ENCODE assay signal across 10 mouse cellular contexts in the genomic region with DNA sequence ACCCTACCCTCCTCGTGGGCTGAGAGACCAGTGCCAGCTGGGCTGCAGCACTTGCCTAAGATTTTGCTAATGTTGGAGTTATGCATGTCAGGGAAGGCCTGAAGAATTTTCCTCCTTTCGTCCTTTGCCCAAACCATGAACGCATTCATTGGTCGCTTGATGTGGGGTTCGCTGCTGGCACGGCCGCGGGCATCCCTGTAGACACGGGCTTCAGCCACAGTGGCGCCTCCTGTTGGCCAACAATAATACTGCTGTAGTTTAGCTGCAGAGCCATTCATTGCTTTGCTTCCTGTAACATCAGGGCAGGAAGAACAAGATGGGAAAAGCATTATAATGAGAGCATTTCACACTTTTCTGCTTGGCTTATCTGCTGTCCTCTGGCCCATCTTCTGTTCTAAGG.
DNase-seq lines count a peak whose midpoint lies in the region; ATAC-seq and TF ChIP-seq lines count a peak whose summit lies in the region.
"Had no signal": no experiment of that assay in that cellular context is flagged by ENCODE, and none has a peak within 500 bp of the region (broad histone marks: within the 10 kb centered on the region; RNA-seq: fewer than 3 reads in every experiment).

No protein-coding gene starts in this region.

- peak; percentile 12; the same call in 1 of the 2 replicates for TF ChIP-seq CTCF in spleen, adult 2 months (IDR thresholded peaks at IDR 0.05; ENCODE audit: extremely low read depth, insufficient read depth, insufficient read length, insufficient replicate concordance)

- H3K9me3 ChIP-seq in kidney, embryonic 16.5 days (ENCODE audit: low read length) = no peaks in the 10 kb centered on the region
- no peaks in the 10 kb centered on the region for H3K9me3 ChIP-seq in forebrain, embryonic 10.5 days
- H3K9me3 ChIP-seq: liver, embryonic 13.5 days had no signal

- no peak for TF ChIP-seq POLR2A in spleen, adult 2 months (IDR thresholded peaks at IDR 0.05; ENCODE audit: low read depth, low read length)

- ATAC-seq in kidney, embryonic 16.5 days (ENCODE audit: low FRiP score, low TSS enrichment) = no peak
- ATAC-seq in erythroblast, adult 5-6 weeks (replicated peaks; ENCODE audit: low FRiP score, poor library complexity, severe bottlenecking) = 0 out of 2 replicates have a peak, but pooled peaks have one; percentile 46
- no peak for ATAC-seq in granulocyte monocyte progenitor cell, adult 5-6 weeks (replicated peaks; ENCODE audit: poor library complexity, severe bottlenecking)

- H3K27ac ChIP-seq in kidney, embryonic 16.5 days (ENCODE audit: low read length) = no peak overlapping the region
- no peak overlapping the region for H3K27ac ChIP-seq in spleen, adult 2 months (ENCODE audit: insufficient read depth, low read length)
- no peak overlapping the region for H3K27ac ChIP-seq in forebrain, embryonic 10.5 days
- H3K27ac ChIP-seq: liver, embryonic 13.5 days had no signal

- no peaks in the 10 kb centered on the region for H3K27me3 ChIP-seq in kidney, embryonic 16.5 days (ENCODE audit: insufficient read depth, low read length)
- H3K27me3 ChIP-seq in spleen, adult 2 months (ENCODE audit: control insufficient read depth, insufficient read depth, low read length) = no peaks in the 10 kb centered on the region
- H3K27me3 ChIP-seq in forebrain, embryonic 10.5 days (ENCODE audit: poor library complexity, severe bottlenecking) = no peaks in the 10 kb centered on the region; the same call in 1 of the 2 replicates
- H3K27me3 ChIP-seq: liver, embryonic 13.5 days had no signal

- H3K4me2 ChIP-seq in kidney, embryonic 16.5 days (replicated peaks; ENCODE audit: low read depth, low read length) = no peak overlapping the region
- H3K4me2 ChIP-seq: liver, embryonic 13.5 days had no signal

- WGBS in kidney, embryonic 16.5 days = 59% methylated on average over 10 of the region's 10 CpGs
- WGBS in spleen, adult 2 months = 68% methylated on average over 10 of the region's 10 CpGs
- WGBS in forebrain, embryonic 10.5 days = 67% methylated on average over 10 of the region's 10 CpGs

- no peak overlapping the region for H3K9ac ChIP-seq in kidney, embryonic 16.5 days (replicated peaks; ENCODE audit: low read length)
- H3K9ac ChIP-seq: liver, embryonic 13.5 days had no signal

- H3K4me1 ChIP-seq in kidney, embryonic 16.5 days (ENCODE audit: insufficient read depth, low read length) = no peaks in the 10 kb centered on the region
- no peaks in the 10 kb centered on the region for H3K4me1 ChIP-seq in spleen, adult 2 months (ENCODE audit: control insufficient read depth, insufficient read depth, insufficient read length)
- H3K4me1 ChIP-seq in forebrain, embryonic 10.5 days = no peaks in the 10 kb centered on the region
- H3K4me1 ChIP-seq: liver, embryonic 13.5 days had no signal

- peak; percentile 21 for DNase-seq in kidney, postnatal 10 days
- no peak for DNase-seq in spleen, adult 2 months (ENCODE audit: low read depth in 1 of 2, low spot score in 2 of 2)
- DNase-seq in spleen, postnatal 4 days (ENCODE audit: low spot score in 2 of 2) = no peak
- no peak for DNase-seq in forebrain, embryonic 10.5 days (ENCODE audit: extremely low spot score, low spot score)
- DNase-seq: cerebellum, adult 11-12 months; kidney, postnatal 14 days; liver, embryonic 13.5 days had no signal

- H3K36me3 ChIP-seq in kidney, embryonic 16.5 days (ENCODE audit: insufficient read depth, low read length) = no peaks in the 10 kb centered on the region
- H3K36me3 ChIP-seq in spleen, adult 2 months (ENCODE audit: control insufficient read depth, insufficient read depth, low read length) = no peaks in the 10 kb centered on the region
- H3K36me3 ChIP-seq in forebrain, embryonic 10.5 days (replicated peaks) = peaks cover 28% of the 10 kb centered on the region

- H3K4me3 ChIP-seq in kidney, embryonic 16.5 days (ENCODE audit: low read length) = no peak overlapping the region
- no peak overlapping the region for H3K4me3 ChIP-seq in spleen, adult 2 months (ENCODE audit: extremely low read depth, insufficient read depth, insufficient read length)
- H3K4me3 ChIP-seq in forebrain, embryonic 10.5 days = no peak overlapping the region
- H3K4me3 ChIP-seq: liver, embryonic 13.5 days had no signal
